Mouse (Mus musculus) T-helper 17 cell (primary cell): ENCODE results near the gene Zcchc17.

Experiments used
- in situ Hi-C, 2 experiments: fragments of 300-600 bp; cut with MboI, MseI; formaldehyde crosslinking; loops; 1 replicate in 1 of 2; 2 replicates in 1 of 2; pipeline ENCODE4 v1.15.1; 2025; ENCODE audit warnings: high pct_unique_total_duplicates in 2 of 2

The Zcchc17 gene

GRCm38 (mm10) chr4:130359486-130360237, at the start of gene Zcchc17, which contains the start of gene Snrnp40:
Gene Zcchc17 (minus strand): TSS chr4:130359943.
Gene Snrnp40 (plus strand): TSS chr4:130360132.
- in situ Hi-C loops = loop anchor here (5.0 to 10.0 kb wide), 2 partner anchors 555 to 578 kb away; partner anchors contain the start of gene Laptm5 (in 1 of the 2)

DNA sequence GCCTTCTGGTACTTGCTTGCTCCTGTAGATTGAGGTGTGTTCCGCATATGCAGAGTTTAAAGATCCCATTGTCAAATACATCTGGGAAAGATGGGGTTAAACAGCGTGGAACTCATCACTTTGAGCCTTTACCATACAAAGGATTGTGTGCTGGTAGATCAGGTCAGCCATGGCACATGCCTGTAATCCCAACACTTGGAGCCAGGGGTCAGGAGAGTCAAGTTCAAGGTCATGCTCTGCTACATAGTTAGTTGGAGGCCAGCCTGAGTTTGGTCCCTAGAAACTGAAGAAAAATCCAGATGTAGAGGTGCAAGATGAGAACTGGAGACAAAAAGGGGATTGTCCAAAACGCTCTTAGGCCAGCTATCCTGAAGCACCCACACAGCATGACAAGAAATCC, 31.5 kb upstream of the Zcchc17 start:
- in situ Hi-C loops = loop anchor here (5.0 to 25.0 kb wide), 4 partner anchors 186 to 1571 kb away; no protein-coding TSS in a partner anchor

GRCm38 (mm10) chr4:130389927-130390326, 30.2 kb upstream of the Zcchc17 start:
- in situ Hi-C loops = loop anchor here (5.0 to 25.0 kb wide), 7 partner anchors 182 to 1572 kb away; partner anchors contain the start of gene Nkain1 (in 1 of the 2)

DNA sequence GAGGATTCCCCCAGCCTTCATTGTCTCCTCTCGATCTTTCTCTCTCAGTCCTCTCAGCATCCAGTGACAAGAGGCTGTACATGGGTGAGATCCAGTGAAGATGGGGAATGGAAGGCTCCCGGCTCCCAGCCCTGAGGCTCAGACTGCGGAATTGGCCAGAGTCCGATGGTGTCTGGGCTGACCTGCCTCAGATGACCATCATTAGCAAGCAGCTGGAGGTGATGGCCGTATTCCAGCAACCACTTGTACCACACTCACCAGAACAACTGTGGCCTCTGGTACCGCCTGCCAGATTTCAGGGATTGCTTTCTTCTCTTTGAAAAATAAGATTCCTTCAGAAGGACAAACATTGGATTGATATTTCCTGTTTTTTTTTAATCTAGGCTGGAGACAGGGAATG, 29.8 kb upstream of the Zcchc17 start:
- in situ Hi-C loops = loop anchor here (5.0 to 25.0 kb wide), 6 partner anchors 183 to 1573 kb away; partner anchors contain the start of gene Nkain1 (in 1 of the 2)

DNA sequence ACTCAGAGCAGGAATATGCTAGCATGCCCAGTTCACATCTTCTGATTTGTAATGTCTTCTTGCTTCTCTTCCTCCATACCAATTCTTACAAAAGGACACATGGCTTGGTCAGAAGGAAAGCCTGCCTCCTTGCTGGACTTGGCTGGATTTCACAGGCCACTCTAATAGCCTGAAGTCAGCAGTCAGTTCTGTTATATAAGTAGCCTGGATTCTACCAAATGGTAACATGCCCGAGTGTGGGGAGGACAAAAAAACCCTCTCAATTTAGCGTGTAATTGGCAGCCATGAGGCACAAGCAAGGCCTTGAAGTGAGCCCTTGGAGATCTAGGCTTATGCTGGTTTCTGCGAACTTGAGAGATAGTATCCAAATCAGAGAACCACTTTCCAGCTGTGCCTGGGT, 27.5 kb upstream of the Zcchc17 start:
- in situ Hi-C loops = loop anchor here (5.0 to 25.0 kb wide), 6 partner anchors 185 to 1575 kb away; partner anchors contain the start of gene Nkain1 (in 1 of the 2)

DNA sequence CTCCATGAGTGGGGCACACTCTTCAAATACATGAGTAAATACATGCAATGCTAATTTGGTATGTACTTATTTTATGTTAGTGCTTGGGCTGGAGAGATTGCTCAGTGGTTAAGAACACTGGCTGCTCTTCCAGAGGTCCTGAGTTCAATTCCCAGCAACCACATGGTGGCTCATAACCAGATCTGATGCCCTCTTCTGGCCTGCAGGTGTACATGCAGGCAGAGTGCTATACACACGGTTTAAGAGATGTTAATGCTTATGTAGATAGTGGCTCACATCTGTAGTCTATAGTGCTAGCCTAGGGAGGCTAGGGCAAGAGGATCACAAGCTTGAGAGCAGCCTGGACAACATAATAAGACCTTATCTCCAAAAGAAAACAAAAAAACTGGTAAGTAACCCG, 20.7 kb upstream of the Zcchc17 start:
- in situ Hi-C loops = loop anchor here (10.0 to 25.0 kb wide), 4 partner anchors 476 to 1582 kb away; no protein-coding TSS in a partner anchor

- in situ Hi-C loops = loop anchor here (5.0 to 25.0 kb wide), 6 partner anchors 153 to 1583 kb away; no protein-coding TSS in a partner anchor
Observed at GRCm38 (mm10) chr4:130379181-130379580, 19.4 kb upstream of the Zcchc17 start.

- in situ Hi-C loops = loop anchor here (5.0 to 25.0 kb wide), 6 partner anchors 155 to 1585 kb away; no protein-coding TSS in a partner anchor
Observed at GRCm38 (mm10) chr4:130377500-130377899, 17.8 kb upstream of the Zcchc17 start.

DNA sequence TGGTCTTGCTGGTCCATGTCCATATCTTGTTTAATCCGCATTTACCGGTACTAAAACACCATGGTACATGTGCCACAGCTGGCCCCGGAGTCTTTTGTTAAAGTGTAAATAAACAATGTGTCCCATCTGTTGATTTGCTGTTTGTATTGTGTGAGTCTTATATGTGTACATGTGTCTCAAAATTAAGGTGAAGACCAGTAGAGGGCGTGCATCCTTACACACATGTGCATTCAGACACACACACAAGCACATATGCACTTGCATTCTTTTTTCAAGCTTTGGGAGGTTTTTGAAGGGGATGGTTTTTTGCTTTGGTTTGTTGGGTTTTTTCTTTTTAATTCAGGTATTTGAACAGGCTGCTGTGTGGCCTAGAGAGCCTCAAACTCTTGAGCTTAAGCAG, 16.9 kb upstream of the Zcchc17 start:
- in situ Hi-C loops = loop anchor here (5.0 to 25.0 kb wide), 6 partner anchors 156 to 1586 kb away; no protein-coding TSS in a partner anchor

GRCm38 (mm10) chr4:130360238-130360590, 471 bp upstream of the Zcchc17 start:
- in situ Hi-C loops = loop anchor here in 1 of 2 experiments (5.0 kb wide), 1 partner anchor 577 kb away; no protein-coding TSS in a partner anchor

DNA sequence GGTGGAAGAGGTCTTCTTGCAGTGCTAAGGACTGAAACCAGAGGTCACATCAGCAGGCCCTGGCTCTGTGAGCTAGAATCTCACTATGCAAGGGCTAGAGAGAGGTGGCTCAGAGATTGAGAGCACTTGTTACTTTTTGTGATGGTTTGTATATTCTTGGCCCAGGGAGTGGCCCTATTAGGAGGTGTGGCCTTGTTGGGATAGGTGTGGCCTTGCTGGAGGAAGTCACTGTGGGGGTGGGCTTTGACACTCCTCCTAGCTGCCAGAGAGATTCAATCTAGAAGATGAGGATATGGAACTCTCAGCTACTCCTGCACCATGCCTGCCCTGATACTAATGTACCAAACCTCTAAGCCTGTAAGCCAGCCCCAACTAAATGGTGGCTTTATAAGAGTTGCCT, 1.8 kb downstream of the Zcchc17 start:
- in situ Hi-C loops = loop anchor here in 1 of 2 experiments (10.0 kb wide), 1 partner anchor 557 kb away; the partner anchor contains the start of gene Laptm5

DNA sequence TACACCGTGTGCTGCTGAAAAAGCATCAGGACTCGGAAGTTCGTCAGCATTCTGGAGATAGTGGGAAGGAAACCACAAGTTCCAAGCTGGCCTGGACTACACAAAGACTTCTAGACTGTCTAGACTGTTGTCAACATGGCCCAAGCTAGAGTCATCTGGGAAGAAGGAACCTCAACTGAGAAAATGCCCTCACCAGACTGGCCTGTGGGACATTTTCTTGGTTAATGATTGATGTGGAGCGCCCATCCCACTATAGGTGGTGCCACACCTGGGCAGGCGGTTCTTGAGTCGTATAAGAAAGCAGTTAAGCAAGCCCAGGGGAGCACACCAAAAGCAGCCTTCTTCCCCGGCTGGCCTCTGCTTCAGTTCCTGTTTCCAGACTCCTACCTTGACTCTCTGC, 7.2 kb downstream of the Zcchc17 start:
- in situ Hi-C loops = loop anchor here in 1 of 2 experiments (10.0 kb wide), 1 partner anchor 562 kb away; the partner anchor contains the start of gene Laptm5

- in situ Hi-C loops = loop anchor here in 1 of 2 experiments (10.0 kb wide), 1 partner anchor 564 kb away; the partner anchor contains the start of gene Laptm5
Observed at GRCm38 (mm10) chr4:130350690-130351422, 8.9 kb downstream of the Zcchc17 start.

GRCm38 (mm10) chr4:130349666-130350065, 10.1 kb downstream of the Zcchc17 start:
- in situ Hi-C loops = loop anchor here in 1 of 2 experiments (5.0 to 10.0 kb wide), 2 partner anchors 283 to 565 kb away; partner anchors contain the start of gene Laptm5

DNA sequence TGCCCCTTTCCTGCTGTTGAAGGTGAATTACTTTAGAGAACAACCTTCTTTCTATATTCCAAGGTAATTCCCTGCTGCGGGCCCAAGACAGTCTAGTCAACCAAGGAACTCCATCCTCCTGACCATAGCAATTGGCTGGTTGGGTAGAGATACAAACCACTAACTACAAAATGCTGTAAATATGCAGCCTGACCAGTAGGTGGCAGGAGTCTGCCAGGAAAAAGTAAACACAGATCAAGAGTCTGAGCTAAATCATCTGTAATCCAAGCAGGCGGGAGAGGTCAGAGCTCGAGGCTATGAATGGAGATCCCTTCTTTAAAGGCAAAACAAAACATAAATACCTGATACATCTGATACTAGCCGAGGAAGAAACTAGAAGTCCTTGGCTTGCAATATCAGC, 18.1 kb downstream of the Zcchc17 start:
- in situ Hi-C loops = loop anchor here in 1 of 2 experiments (5.0 kb wide), 1 partner anchor 191 kb away; no protein-coding TSS in a partner anchor

DNA sequence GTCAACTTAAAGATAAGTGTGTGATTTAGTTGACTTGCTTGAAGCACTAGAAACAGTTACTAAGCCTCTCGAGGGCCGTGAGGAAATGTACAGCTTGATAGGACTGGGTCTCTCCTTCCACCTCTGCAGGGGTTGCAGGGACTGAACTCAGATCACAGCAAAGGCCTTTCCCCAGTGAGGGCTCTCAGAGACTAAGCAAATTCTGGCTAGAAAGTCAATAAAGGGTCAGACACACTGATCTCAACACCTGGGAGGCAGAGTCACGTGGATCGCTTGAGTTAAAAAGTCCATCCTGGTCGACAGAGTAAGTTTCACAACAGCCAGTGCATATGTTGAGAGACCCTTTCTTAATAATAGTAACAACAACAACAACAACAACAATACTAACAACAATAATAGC, 23.9 kb downstream of the Zcchc17 start:
- in situ Hi-C loops = no loop called here

- in situ Hi-C loops = no loop called here
Observed at GRCm38 (mm10) chr4:130327366-130327765, 32.4 kb downstream of the Zcchc17 start.

DNA sequence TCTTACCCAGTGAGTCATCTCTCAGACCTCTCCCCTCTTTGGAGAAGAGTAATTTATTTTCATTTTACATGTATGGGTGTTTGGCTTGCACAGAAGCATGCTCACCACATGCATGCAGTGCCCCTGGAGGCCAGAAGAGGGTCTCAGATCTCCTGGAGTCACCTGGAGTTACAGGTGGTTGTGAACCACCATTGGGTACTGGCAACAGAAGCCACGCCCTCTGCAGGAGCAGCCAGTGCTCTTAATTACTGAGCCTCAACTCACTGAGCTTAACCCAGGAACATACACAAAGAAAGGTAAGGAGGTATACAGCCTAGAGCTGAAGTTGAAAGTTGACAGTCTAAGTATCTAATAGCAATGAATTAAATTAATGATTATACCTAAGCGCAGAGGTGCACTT, 34.3 kb downstream of the Zcchc17 start:
- in situ Hi-C loops = no loop called here

GRCm38 (mm10) chr4:130323607-130324006, 36.1 kb downstream of the Zcchc17 start:
- in situ Hi-C loops = no loop called here

DNA sequence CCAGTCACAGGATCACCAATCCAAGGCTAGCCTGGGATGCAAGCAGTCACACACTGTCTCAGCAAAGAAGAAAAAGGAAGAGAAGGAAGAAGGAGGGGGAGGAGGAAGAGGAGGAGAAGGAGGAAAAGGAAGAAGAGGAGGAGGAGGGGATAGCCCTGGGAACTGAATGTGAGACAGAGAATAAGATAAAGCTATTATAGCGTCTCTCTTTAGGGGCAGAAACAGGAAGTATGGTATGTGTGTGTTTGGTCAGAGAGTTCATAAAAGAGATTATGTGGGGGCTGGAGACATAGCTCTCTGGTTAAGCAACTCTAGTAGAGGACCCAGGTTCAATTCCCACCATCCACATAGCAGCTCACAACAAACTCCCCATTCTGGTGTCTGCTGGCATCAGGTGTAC, 36.6 kb downstream of the Zcchc17 start:
- in situ Hi-C loops = no loop called here

GRCm38 (mm10) chr4:130322567-130322966, 37.2 kb downstream of the Zcchc17 start:
- in situ Hi-C loops = no loop called here
